Mouse (Mus musculus): ENCODE measurements around the gene Fam111a.

The Fam111a gene

GRCm38 (mm10) chr19:12545440-12545839, at the start of gene Fam111a:
TSS of gene Fam111a (plus strand) at chr19:12545740.
- in situ Hi-C loops (cut with MboI, MseI): loop anchor here (10.0 kb wide), 1 partner anchor 1949 kb away; no protein-coding TSS in a partner anchor

GRCm38 (mm10) chr19:12496241-12496640, 49.3 kb upstream of the Fam111a start:
- in situ Hi-C loops (cut with MboI, MseI): no loop called here

- in situ Hi-C loops (cut with MboI, MseI): no loop called here
These were observed 47.6 kb upstream of the Fam111a start for GRCm38 (mm10) chr19:12497909-12498308.

- in situ Hi-C loops (cut with MboI, MseI): no loop called here
These were observed 47.2 kb upstream of the Fam111a start for GRCm38 (mm10) chr19:12498321-12498720.

- in situ Hi-C loops (cut with MboI, MseI): no loop called here
These were observed 46.6 kb upstream of the Fam111a start for GRCm38 (mm10) chr19:12498941-12499340.

GRCm38 (mm10) chr19:12499485-12499884, 46.1 kb upstream of the Fam111a start:
- in situ Hi-C loops (cut with MboI, MseI): no loop called here

- in situ Hi-C loops (cut with MboI, MseI): loop anchor here (5.0 kb wide), 2 partner anchors 33 to 68 kb away; no protein-coding TSS in a partner anchor
These were observed 45.4 kb upstream of the Fam111a start for GRCm38 (mm10) chr19:12500124-12500523.

- in situ Hi-C loops (cut with MboI, MseI): loop anchor here (5.0 kb wide), 2 partner anchors 34 to 69 kb away; no protein-coding TSS in a partner anchor
These were observed 44.6 kb upstream of the Fam111a start for GRCm38 (mm10) chr19:12500881-12501311.

GRCm38 (mm10) chr19:12501370-12502347, 43.9 kb upstream of the Fam111a start, which contains the start of gene Dtx4:
TSS of gene Dtx4 (minus strand) at chr19:12501454.
- in situ Hi-C loops (cut with MboI, MseI): loop anchor here (5.0 kb wide), 2 partner anchors 34 to 69 kb away; no protein-coding TSS in a partner anchor

- in situ Hi-C loops (cut with MboI, MseI): loop anchor here (5.0 kb wide), 2 partner anchors 35 to 70 kb away; no protein-coding TSS in a partner anchor
These were observed 42.8 kb upstream of the Fam111a start for GRCm38 (mm10) chr19:12502756-12503155.

- in situ Hi-C loops (cut with MboI, MseI): loop anchor here (5.0 kb wide), 1 partner anchor 78 kb away; no protein-coding TSS in a partner anchor
These were observed 30.9 kb upstream of the Fam111a start for GRCm38 (mm10) chr19:12514621-12515020.

GRCm38 (mm10) chr19:12517671-12518540, 27.6 kb upstream of the Fam111a start:
- in situ Hi-C loops (cut with MboI, MseI): no loop called here

GRCm38 (mm10) chr19:12518541-12518890, 27.0 kb upstream of the Fam111a start:
- in situ Hi-C loops (cut with MboI, MseI): no loop called here

GRCm38 (mm10) chr19:12523377-12523776, 22.2 kb upstream of the Fam111a start:
- in situ Hi-C loops (cut with MboI, MseI): no loop called here

- in situ Hi-C loops (cut with MboI, MseI): no loop called here
These were observed 8.4 kb upstream of the Fam111a start for GRCm38 (mm10) chr19:12537168-12537567.

- in situ Hi-C loops (cut with MboI, MseI): loop anchor here (10.0 kb wide), 1 partner anchor 1955 kb away; no protein-coding TSS in a partner anchor
These were observed 5.6 kb upstream of the Fam111a start for GRCm38 (mm10) chr19:12539975-12540374.

GRCm38 (mm10) chr19:12540727-12541126, 4.8 kb upstream of the Fam111a start:
- in situ Hi-C loops (cut with MboI, MseI): loop anchor here (10.0 kb wide), 1 partner anchor 1954 kb away; no protein-coding TSS in a partner anchor

GRCm38 (mm10) chr19:12541644-12542043, 3.9 kb upstream of the Fam111a start:
- in situ Hi-C loops (cut with MboI, MseI): loop anchor here (10.0 kb wide), 1 partner anchor 1953 kb away; no protein-coding TSS in a partner anchor

- in situ Hi-C loops (cut with MboI, MseI): loop anchor here (10.0 kb wide), 1 partner anchor 1946 kb away; no protein-coding TSS in a partner anchor
These were observed 3.6 kb downstream of the Fam111a start for GRCm38 (mm10) chr19:12549166-12549565.

- in situ Hi-C loops (cut with MboI, MseI): no loop called here
These were observed 4.7 kb downstream of the Fam111a start for GRCm38 (mm10) chr19:12550005-12550942.

All from regulatory T cell (primary cell).